Mouse (Mus musculus) forebrain, embryonic 16.5 days (tissue): ENCODE data around the gene Gfm1. TPM values are rescaled to one million over a fixed set of nuclear protein-coding genes. Genes with fewer than 3 reads are reported as not detected.

ENCODE experiments used
- ATAC-seq: fragments of 200-750 bp; cut with Nextera tagmentation; 2 replicates; pipeline ENCODE4 v1.8.0; 2017; ENCODE audit warnings: mild to moderate bottlenecking, moderate library complexity
- H3K27ac ChIP-seq: fragments of 300-500 bp; sonication (generic); 2 replicates; pipeline ENCODE4 v1.5.1; 2014; ENCODE audit warnings: low read length, control low read depth
- H3K27me3 ChIP-seq: fragments of 300-500 bp; sonication (generic); replicated peaks from 2 replicates; pipeline ENCODE4 v1.6.1; 2014; ENCODE audit warnings: low read length; ENCODE audit not compliant: control insufficient read depth, insufficient read depth
- H3K36me3 ChIP-seq: fragments of 300-500 bp; sonication (generic); 2 replicates; pipeline ENCODE4 v1.6.1; 2014; ENCODE audit not compliant: control insufficient read depth, insufficient read depth
- H3K4me1 ChIP-seq: fragments of 300-500 bp; sonication (generic); replicated peaks from 2 replicates; pipeline ENCODE4 v1.6.1; 2014; ENCODE audit warnings: low read length; ENCODE audit not compliant: control insufficient read depth, insufficient read depth
- H3K4me2 ChIP-seq: fragments of 300-500 bp; sonication (generic); 2 replicates; pipeline ENCODE4 v1.6.1; 2014; ENCODE audit warnings: mild to moderate bottlenecking, low read length, control low read depth
- H3K4me3 ChIP-seq: fragments of 300-500 bp; sonication (generic); replicated peaks from 2 replicates; pipeline ENCODE4 v1.5.1; 2014; ENCODE audit warnings: mild to moderate bottlenecking, low read length, control low read depth
- H3K9ac ChIP-seq: fragments of 300-500 bp; sonication (generic); replicated peaks from 2 replicates; pipeline ENCODE4 v1.6.1; 2014; ENCODE audit warnings: low read depth, low read length, control low read depth
- H3K9me3 ChIP-seq: fragments of 300-500 bp; sonication (generic); 2 replicates; pipeline ENCODE4 v1.6.1; 2016; ENCODE audit warnings: low read length; ENCODE audit not compliant: control insufficient read depth
- WGBS: fragments of 180-500 bp; shearing (Covaris S2); extraction: QIAGEN DNeasy Blood & Tissue Kit; methylation state at CpG from one replicate; pipeline ENCODE4 v1.1.7; 2014; 5-methylcytosine and 5-hydroxymethylcytosine counted together
- polyA plus RNA-seq: library from polyadenylated mRNA; unstranded; fragments of >200 nt; fragmentation: Nextera tagmentation; extraction: Ambion mirVana; gene quantifications from 2 replicates; pipeline ENCODE4 v1.2.1, GENCODE M21; 2015

Gfm1 gene
- polyA plus RNA-seq, 1 experiment from 2014 or later = 33.6 TPM

DNA sequence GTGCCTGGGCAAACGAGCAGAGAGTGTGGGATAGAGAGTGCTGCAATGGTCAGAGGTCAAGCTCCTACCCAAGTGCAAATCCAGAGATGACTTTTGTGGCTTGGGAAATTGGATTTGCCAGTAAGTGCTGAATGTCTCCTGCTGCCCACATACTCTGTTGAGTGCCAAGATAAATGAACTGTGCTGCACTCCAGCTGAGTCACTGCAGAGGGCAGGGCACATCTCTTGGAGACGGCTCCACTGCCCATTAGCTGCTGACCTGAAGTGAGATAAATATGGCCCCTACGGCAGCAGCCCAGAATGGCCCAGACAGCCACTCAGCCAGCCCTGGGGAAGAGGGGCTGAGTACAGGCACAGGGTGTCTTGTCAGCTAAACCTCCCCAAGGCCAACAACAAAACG lies 60.3 kb downstream of the Gfm1 start:
- Histone ChIP-seq H3K9ac (no peak overlapping the region), H3K4me1 (no peaks in the 10 kb centered on the region), H3K9me3 (no peaks in the 10 kb centered on the region), H3K27me3 (no peaks in the 10 kb centered on the region), H3K4me2 (no peak overlapping the region), H3K27ac (no peak overlapping the region), H3K4me3 (no peak overlapping the region), H3K36me3 (no peaks in the 10 kb centered on the region)
- WGBS = 71% methylated on average over 4 of the region's 4 CpGs
- no peak for ATAC-seq

DNA sequence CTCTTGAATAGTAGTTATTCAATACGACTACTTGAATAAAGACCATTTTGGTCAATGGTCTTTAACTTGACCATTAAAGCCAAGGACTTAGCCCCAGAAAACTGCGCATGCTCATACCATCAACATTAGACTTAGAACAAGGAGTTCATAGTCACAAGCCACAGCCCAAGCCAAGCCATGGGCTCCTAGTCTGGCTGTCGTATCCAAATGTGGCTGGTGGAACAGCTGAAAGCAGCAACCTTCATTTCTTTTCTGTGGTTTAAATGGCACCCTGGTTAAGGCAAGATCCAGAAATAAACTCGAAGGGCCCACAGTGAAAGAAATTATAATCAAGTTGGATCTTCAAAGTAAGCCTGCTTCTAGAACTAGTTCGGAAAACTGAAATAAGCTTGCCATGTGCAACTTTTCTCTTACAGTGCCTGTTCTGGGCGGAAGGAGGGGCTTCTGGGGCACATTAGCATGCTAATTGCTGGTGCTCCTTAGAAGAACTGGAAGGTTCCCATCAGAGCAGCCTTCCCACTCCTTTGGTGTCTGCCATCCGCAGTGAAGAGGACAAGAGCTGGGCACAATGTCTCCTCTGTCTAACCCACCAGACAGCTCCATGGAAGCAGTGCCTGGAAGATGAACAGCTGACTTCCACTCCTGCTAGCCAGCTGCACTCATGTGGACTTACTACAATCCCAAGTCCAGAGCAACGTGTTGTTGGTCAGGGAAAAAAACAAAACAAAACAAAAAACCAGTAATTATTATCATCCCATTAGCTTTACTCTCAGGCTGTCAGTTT lies 62.4 kb downstream of the Gfm1 start:
- Histone ChIP-seq H3K4me2 (no peak overlapping the region), H3K36me3 (no peaks in the 10 kb centered on the region), H3K4me3 (no peak overlapping the region), H3K4me1 (no peaks in the 10 kb centered on the region), H3K9ac (no peak overlapping the region), H3K27ac (no peak overlapping the region), H3K9me3 (no peaks in the 10 kb centered on the region), H3K27me3 (no peaks in the 10 kb centered on the region)
- ATAC-seq = no peak
- WGBS = 71% methylated on average over 8 of the region's 8 CpGs

DNA sequence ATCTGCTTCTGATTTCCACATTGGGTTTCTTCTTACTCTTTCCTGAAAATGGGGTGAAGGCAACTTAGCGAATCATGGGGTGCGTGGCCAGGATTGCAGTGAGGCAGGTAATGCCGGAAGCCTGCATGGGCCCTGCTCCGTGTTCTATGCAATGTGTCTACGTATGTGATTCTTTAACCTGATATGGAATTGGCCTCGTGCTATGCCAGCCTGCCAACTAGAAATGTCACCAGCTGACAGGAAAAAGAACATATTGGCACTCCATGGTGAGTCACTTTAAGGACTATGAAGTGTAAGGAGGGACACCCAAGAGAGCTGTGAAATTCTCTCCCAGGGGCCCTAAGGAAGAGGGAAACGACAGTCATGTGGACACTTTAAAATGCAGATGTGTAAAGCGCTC lies 63.2 kb downstream of the Gfm1 start:
- H3K4me1 ChIP-seq = no peaks in the 10 kb centered on the region
- no peak overlapping the region for H3K4me3 ChIP-seq
- 88% methylated on average over 8 of the region's 8 CpGs for WGBS
- ATAC-seq = no peak
- H3K27ac ChIP-seq = no peak overlapping the region
- no peaks in the 10 kb centered on the region for H3K36me3 ChIP-seq
- H3K27me3 ChIP-seq = no peaks in the 10 kb centered on the region
- H3K4me2 ChIP-seq = no peak overlapping the region
- no peaks in the 10 kb centered on the region for H3K9me3 ChIP-seq
- no peak overlapping the region for H3K9ac ChIP-seq

DNA sequence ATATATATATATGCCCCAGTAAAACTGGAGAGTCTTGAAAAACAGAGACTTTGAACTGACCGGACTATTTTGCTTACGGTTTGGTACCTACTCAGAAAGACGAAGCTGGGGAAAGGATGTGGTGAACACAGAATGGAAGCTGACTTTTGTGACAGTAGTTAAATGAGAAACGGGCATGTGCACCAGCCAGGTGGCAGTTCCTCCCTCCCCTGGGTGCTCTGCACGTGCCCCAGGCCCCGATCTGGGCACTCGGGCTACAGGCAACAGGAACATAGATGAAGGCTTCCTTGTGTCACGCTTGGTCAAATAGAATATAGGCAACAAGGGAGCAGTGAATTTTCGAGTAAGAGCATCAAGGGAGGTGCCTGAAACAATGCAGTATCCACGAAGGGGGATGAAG lies 66.4 kb downstream of the Gfm1 start:
- 87% methylated on average over 10 of the region's 10 CpGs for WGBS
- H3K36me3 ChIP-seq = no peaks in the 10 kb centered on the region
- no peak overlapping the region for H3K27ac ChIP-seq
- ATAC-seq = no peak
- no peak overlapping the region for H3K4me2 ChIP-seq
- H3K27me3 ChIP-seq = no peaks in the 10 kb centered on the region
- H3K4me3 ChIP-seq = no peak overlapping the region
- no peaks in the 10 kb centered on the region for H3K9me3 ChIP-seq
- H3K9ac ChIP-seq = no peak overlapping the region
- no peaks in the 10 kb centered on the region for H3K4me1 ChIP-seq

DNA sequence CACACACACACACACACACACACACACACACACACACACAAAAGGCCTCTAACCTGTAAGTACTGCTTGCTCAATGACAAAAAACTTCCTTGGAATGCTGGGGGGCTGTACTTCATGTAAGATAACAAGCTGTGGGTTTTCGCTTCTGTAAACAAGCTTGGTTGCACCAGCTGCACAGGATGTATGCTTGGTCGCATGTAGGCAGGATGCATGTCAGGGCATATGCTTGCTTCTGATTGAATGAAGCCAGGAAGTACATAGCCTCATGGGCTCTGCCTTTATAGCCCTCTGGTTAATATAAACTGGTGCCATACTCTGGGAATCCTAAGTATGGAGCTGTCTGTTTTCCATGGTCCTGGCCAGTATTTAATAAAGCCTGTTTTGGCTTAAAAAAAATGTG lies 68.1 kb downstream of the Gfm1 start:
- H3K27me3 ChIP-seq = no peaks in the 10 kb centered on the region
- no peak overlapping the region for H3K9ac ChIP-seq
- no peaks in the 10 kb centered on the region for H3K9me3 ChIP-seq
- WGBS = 88% methylated on average over 2 of the region's 2 CpGs
- no peak overlapping the region for H3K27ac ChIP-seq
- no peak overlapping the region for H3K4me2 ChIP-seq
- H3K36me3 ChIP-seq = no peaks in the 10 kb centered on the region
- ATAC-seq = no peak
- H3K4me3 ChIP-seq = no peak overlapping the region
- H3K4me1 ChIP-seq = no peaks in the 10 kb centered on the region

DNA sequence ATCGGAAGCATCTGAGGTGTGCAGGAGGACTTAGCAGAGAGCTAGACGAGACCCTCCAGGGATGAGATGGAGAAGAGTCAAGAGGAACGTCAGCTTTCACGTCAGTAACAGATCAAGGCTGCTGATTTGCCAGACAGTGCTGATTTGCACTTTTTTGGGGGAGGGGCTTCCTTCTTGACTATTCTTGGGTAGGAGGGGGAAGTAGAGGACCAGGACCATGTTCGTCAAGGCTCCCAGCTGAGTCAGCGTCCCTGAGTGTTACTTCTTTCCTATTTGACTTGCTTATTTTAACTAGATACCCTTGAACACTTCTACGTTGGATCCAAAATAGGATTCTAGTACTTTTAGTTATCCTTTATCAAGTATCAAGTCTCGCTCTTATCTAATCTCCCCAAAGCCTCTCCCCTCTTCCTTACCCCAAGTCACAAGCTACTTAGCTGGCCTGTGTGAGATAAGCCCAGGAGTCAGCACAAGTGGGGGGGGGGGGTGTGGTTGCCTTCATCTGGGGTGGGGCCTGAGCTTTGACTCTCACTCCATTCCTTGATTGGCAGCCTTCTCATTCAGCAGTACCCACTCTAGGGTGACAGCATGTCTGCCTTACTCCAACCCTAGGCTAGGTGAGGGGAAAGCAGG lies 69.0 kb downstream of the Gfm1 start:
- no peaks in the 10 kb centered on the region for H3K27me3 ChIP-seq
- no peak overlapping the region for H3K27ac ChIP-seq
- H3K9ac ChIP-seq = no peak overlapping the region
- ATAC-seq = no peak
- no peaks in the 10 kb centered on the region for H3K36me3 ChIP-seq
- H3K4me3 ChIP-seq = no peak overlapping the region
- no peaks in the 10 kb centered on the region for H3K4me1 ChIP-seq
- H3K9me3 ChIP-seq = no peaks in the 10 kb centered on the region
- H3K4me2 ChIP-seq = no peak overlapping the region
- 95% methylated on average over 8 of the region's 8 CpGs for WGBS

DNA sequence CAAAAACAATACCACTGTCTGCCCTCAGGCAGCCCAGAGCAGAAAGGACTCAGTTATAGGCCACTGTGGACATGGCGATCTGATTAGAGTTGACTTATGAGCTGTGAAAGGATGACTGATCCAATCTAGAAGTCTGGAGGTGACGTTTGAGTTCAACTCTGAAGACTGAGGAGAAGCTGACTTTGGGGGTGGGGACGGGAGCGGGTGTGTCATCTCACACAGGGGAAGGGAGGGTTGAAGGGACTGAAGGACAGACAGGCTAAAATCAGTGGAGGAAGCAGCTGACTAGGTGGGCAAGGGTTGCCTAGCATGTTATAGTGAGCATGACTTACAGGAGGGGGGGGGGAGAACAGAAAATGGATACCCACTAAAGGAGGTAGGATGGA lies 69.5 kb downstream of the Gfm1 start:
- WGBS = 97% methylated on average over 4 of the region's 4 CpGs
- Histone ChIP-seq H3K4me1 (no peaks in the 10 kb centered on the region), H3K27ac (no peak overlapping the region), H3K4me2 (no peak overlapping the region), H3K27me3 (no peaks in the 10 kb centered on the region), H3K4me3 (no peak overlapping the region), H3K36me3 (no peaks in the 10 kb centered on the region), H3K9ac (no peak overlapping the region), H3K9me3 (no peaks in the 10 kb centered on the region)
- no peak for ATAC-seq

DNA sequence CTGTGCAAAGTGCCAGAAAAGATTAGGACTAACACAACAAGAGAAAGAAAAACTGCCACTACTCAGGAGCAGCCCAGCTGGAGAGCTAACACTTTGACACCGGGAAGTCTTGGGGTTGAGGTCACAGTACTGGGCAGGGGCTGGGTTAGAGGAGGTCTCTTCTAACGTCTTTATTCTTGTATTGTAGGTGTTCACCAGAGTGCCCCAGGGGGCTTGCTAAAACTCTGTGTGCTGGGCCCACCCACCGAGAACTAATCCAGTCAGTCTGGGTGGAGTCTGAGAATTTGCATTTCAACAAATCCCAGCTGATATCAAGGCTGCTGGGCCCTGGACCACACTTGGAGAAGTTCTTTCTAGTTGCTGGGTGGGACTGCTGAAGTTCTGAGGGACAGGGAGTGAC lies 74.0 kb downstream of the Gfm1 start:
- Histone ChIP-seq H3K27me3 (no peaks in the 10 kb centered on the region), H3K4me1 (no peaks in the 10 kb centered on the region), H3K9ac (no peak overlapping the region), H3K36me3 (no peaks in the 10 kb centered on the region), H3K27ac (no peak overlapping the region), H3K4me2 (no peak overlapping the region), H3K9me3 (no peaks in the 10 kb centered on the region), H3K4me3 (no peak overlapping the region)
- WGBS = 1% methylated on average over 3 of the region's 3 CpGs
- no peak for ATAC-seq

DNA sequence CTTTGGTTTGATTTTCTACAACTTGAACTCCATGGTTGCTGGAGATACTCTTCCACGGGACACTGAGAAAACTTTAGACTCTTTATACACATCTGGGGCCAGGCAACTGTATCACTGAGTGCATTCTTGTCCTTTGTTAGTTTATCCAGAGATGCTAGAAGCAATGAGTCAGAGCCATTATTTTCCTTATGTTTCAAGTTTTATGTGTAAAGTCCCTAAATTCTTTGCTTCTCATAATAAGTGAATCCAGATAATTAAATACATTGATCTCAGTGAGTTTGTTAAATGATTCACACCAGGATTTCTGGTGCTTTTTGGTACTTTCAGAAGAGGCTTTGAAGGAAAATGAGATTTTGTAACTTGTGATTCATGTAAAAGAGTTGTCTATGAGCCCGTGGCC lies 75.4 kb downstream of the Gfm1 start:
- no peak for ATAC-seq
- WGBS = 70% methylated on average over 2 of the region's 2 CpGs
- no peaks in the 10 kb centered on the region for H3K4me1 ChIP-seq
- no peak overlapping the region for H3K4me2 ChIP-seq
- H3K9ac ChIP-seq = no peak overlapping the region
- no peaks in the 10 kb centered on the region for H3K27me3 ChIP-seq
- no peak overlapping the region for H3K4me3 ChIP-seq
- no peaks in the 10 kb centered on the region for H3K9me3 ChIP-seq
- no peak overlapping the region for H3K27ac ChIP-seq
- no peaks in the 10 kb centered on the region for H3K36me3 ChIP-seq
